Mouse (Mus musculus): ENCODE data around the gene Wdr45.
A peak's percentile ranks its signal among the peaks of the same experiment; 100 is the strongest.
"Not testable (repeated sequence)": the region's sequence is repeated elsewhere in the genome, so short reads cannot be mapped to it uniquely, and the experiment has no call there.

Gene Wdr45

DNA sequence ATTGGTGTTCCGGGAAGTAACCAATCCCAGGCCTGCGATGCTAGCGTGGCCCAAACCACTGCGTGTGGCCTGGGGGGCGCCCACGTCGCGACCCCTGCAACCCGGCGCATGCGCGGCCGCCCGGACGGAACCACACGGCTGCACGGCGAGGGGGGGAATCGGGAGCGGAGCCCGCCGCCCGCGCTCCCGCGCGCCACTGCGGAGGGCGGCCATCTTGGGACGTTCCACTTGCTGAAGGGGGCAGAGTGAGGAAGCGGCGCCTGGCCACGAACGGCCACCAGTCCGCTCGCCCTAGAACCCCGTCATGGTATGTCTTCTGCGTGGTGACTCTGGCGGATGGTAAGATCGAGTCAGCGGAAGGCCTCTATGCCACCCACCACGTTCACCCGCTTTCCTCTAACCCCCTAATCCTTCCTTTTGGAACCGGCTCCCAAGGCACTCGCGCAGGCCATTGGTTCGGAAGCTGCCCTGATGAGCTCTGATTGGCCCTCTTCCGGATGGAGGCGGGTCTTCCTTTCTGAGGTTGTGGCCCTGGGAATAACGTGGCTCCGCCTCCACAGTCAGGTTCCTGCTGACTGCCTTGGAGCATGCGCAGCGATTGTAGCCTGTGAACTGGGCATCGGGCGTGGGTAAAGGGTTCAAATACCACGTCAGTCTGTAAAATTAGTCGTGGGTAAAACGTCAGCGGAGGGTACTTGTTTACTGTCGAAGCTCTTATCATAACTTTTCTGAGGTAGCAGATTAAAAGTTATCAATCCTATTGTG is at the start of gene Wdr45:
TSS of gene Wdr45 (plus strand) at position 199 of the 765 bp plus-strand sequence.
- peak; percentile 91 for DNase-seq (ENCODE audit: low spot score)

DNA sequence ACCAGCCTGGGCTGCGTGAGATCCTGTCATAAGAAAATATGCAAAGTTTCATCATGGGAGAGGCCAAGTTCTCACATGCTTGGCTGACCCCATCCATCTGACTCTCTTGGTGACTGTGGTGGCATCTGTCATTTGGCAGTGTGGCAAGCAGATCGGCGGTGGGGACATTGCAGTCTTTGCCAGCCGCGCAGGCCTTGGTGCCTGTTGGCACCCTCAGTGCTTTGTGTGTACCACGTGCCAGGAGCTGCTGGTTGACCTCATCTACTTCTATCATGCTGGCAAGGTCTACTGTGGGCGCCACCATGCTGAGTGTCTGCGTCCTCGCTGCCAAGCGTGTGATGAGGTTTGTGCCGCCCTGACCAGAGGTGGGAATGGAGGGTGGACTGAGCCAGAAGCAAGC is 49.3 kb upstream of the Wdr45 start:
- DNase-seq (ENCODE audit: low spot score) = no peak

DNA sequence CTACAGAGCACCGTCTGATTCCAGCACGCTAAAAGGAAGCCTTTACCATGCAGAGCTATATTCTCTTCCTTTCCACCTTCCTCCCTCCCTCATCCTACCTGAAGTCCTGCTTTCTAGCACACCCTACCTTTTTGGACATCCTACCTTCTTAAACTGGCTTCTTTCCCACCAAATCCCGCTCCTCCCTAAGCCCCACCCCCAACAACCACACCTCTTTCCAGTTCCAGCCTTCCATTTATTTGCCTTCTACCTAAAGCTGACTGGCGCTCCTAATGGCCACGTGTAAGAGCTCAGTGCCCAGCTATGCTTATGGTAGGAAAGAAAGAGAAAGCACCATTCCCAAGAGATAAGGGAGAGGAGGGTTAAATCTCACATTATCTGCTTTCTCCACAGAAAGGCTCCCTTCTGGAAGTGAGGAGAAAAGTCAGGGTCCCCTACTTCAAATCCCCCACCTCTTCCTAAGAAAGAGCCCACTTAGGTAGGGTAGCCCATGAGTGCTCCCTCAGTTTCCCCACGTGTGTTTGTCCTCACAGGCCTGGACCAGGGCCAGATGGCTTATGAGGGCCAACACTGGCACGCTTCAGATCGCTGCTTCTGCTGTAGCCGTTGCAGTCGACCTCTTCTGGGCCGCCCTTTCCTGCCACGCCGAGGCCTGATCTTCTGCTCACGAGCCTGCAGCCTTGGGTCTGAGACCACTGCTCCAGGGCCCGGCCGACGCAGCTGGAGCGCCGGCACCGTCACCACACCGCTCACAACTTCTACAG is 48.2 kb upstream of the Wdr45 start:
- DNase-seq (ENCODE audit: low spot score) = no peak

DNA sequence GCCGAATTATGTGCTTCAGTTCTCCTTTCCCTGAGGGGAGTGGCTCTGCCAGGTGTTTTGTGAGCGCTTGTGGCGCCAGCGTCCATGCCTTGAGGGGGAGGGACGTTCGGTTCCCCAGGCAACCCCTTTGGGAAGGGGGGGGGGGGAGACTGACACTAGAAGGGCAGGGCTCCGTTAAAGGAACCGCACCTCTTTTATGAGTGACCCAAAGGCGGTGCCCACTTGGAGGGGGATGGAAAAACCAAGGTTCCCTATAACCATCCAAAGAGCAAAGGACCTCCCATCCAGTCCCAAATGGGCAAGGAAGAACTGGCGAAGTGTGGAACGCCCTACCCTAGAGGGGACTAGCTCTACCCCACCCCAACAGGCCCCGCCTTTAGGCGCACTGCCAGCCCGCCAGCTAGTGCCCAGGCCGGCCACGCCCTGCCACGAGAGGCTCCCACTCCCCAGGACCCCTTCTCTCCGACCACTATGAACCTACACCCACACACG is 43.7 kb upstream of the Wdr45 start:
- peak; percentile 37 for DNase-seq (ENCODE audit: low spot score)

DNA sequence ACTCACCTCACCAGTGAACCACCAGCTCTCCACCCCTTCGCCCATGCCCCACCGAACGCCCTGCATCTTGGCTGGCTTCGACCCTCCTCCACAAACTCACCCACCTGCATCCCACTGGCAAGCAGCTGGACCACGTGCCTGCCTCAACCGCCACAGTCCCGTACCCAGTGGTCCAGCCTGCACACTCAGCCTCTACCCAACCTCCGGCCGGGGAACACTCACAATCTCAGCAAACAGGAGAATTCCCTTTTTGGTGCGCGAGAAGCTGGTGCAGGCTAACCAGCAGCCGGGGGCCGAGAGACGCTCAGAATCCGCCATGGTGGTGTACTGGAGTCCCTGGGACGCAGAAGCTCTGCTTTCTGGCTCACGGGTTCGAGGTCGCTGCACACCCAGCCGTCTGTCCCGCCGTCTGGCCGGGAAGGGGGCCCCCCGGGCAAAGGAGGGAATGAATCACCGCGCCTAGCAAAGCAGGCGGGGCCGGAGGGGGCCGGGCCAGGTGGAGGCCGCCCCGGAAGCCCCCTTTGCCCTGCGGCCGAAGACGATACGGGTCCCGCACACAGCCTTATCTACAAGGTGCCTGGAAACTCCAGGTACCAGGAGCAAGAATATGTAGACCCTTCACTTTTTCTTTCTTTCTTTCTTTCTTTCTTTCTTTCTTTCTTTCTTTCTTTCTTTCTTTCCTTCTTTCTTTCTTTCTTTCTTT is 43.1 kb upstream of the Wdr45 start, which contains the start of gene Plp2:
TSS of gene Plp2 (minus strand) at position 470 of the 703 bp plus-strand sequence.
- no peak for DNase-seq (ENCODE audit: low spot score)

DNA sequence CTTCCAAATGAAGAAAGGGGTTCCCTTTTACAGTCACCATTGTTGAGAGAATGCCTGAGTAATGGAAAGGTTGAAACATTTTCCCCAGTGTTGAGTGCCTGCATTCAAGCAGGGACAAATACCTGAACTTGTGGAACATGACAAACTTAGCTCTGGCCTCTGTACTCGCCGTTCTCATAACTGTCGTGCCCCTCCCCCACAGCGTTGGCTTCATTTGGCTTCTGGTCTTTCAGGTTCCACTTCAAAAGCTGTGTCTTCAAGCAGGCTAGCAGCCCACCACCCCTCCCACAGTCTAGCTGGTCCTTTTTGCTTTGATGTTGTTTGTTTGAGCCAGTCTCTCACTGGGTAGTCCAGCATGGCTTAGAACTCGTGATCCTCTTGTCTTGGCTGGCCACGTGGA is 41.4 kb upstream of the Wdr45 start:
- DNase-seq (ENCODE audit: low spot score) = no peak

DNA sequence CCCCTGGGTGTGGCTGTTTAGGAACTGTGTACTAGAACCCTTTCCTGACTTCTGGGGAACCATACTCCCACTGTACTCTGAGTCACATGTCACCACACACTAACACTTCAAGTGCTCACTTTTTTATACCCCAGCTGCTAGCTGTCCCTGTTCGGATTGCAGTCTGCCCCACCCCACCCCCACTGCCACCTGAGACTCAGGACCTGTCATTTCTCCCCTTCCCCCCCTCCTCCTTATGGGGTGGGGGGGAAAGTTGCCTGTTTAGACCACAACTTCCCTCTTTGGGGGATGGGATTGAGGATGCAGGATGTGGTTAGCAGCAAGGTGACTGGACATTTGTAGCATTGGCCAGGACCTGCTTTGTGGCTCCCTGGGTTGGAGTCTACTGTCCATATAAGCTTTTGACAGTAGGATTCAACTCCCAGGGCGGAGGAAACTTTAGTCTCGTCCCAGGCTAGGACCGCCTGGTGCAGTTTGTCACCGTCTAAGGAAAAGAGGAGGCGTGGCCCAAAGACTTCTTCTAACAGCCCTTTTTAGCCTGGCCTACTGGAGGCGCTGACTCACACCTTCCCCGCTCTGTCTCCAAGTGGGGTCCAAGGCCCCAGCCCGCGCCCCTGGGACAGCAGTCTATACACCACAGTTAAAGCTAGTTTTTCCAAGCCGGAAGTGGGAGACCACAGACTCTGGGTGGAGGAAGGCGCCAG is 40.4 kb upstream of the Wdr45 start:
- DNase-seq (ENCODE audit: low spot score) = no peak

DNA sequence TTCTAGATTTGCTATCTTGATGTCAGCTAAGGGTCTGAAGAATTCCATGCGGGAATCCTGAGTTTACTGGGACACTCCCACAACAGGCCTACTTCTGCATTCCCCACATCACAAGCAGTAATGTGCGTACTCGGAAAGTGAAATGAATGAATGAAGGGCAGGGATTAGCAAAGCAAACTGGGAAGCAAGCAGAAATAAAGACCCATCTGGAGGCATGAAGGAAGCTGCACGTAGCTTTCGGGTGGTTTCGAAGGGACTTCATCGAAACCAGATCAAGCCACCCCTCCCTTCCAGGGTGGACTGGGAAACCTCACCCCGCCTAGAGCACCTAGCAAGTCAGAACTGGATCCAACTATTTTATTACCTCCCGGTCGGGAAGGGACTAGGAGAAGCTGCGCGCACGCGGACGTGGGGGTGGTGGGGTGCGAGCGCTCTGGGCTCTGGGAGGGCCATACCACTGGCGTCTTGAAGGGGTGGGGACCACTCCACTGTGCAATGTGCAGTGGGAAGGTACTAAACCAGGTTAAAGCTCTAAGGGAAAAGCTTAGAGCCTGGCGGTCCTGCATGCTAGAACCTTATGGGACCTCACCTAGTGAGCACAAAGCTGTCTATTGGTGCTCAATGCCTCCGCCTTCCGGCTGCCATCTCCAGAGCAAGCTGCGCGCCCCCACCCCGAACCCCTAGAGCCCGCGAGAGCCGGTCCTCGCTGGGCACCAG is 39.7 kb upstream of the Wdr45 start:
- no peak for DNase-seq (ENCODE audit: low spot score)

DNA sequence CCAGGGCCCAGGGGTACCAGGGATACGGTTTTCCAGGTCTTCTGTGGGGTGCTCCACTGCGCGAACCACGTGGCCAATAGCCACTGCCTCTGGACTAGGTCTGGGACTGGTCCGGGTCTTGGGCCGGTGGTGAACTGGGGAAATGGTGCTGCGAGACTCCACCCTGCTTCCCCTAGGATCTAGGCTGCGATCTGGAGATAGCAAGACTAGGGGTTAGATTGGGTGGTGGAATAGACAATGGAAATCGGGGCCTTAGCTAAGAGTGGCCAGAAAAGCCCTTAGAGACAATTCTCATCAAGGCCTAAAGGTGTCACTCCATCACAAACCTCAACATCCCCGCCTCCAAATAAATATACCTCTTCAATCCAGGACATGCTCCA is 39.1 kb upstream of the Wdr45 start:
- no peak for DNase-seq (ENCODE audit: low spot score)

DNA sequence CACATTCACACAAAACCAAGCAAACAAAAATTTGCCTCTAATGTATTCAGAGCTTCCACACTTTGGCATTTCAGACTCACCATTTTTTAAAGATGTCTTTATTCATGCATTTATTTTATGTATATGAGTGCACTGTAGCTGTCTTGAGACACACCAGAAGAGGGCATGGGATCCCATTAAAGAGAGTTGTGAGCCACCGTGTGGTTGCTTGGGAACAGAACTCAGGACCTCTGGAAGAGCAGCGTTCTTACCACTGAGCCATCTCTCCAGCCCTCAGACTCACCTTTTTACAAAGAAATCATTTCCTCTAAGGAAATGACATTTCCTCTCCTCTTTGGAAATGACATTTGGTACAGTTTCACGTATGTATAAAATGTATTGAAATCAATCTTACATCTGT is 35.1 kb upstream of the Wdr45 start:
- no peak for DNase-seq (ENCODE audit: low spot score)

DNA sequence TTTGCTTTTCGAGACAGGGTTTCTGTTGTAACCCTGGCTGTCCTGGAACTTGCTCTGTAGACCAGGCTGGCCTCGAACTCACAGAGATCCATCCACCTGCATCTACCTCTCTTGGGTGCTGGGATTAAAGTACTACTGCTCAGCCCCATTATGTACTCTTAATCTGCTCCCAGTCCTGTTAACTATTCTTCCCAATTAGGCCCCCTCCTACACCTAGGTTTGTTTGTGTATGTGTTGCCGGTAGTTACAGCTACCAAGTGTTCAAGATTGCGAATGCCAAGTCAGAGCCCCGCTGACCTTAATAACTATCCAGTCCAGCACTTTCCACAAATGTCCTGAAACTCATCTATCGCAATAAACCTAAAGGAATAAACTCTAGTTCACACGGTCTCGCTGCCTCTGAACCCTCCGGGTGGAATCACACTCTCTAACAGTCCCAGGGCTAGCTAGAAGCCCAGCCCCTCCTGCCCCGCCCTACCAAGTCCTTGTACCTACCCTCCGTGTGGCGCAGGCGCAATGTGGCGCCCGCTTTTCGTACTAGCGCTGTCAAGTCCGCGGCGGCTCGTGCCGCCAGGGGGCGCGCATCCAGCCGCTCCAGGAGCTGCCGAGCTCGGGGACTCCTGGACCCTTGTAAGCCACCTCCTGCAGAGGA is 34.6 kb upstream of the Wdr45 start:
- peak; percentile 81 for DNase-seq (ENCODE audit: low spot score)

DNA sequence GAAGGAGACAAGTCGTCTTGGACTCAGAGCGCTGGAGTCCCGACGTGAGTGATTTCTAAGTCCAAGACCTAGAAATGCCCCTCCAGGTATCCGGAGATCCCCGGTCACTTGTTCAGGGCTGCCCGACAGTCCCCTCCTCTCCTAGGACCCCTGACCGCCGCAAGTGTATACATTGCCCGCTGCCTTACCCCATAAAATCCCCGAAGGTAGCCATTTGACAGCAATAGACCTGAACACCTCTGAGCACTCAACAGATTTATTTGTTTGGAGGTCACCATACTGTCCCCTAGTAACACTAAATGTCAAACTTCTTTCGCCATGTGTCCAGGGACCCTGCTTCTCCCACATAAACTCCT is 34.1 kb upstream of the Wdr45 start:
- no peak for DNase-seq (ENCODE audit: low spot score)

DNA sequence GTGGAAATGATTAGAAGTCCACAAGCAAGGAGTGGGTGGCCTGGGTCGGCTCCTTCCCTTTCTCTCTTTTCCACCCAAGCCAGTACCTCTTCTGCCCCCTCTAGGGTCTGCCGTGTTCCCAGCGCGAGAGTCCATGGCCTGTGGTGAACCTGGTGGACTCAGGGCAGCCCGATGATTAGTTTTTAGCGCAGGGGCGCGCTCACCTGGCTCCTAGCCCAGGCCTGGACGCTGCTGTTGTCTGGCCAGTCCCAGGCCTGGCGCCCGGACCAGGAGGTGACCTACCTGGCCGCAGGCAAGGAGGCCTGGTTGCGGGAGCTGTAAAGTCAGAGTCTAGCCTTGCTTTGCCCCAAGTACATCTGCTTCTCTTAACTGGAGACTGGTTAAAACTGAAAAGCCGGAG is 33.3 kb upstream of the Wdr45 start, which contains the start of gene Magix:
TSS of gene Magix (minus strand) at position 388 of the 400 bp plus-strand sequence.
- DNase-seq (ENCODE audit: low spot score) = no peak

DNA sequence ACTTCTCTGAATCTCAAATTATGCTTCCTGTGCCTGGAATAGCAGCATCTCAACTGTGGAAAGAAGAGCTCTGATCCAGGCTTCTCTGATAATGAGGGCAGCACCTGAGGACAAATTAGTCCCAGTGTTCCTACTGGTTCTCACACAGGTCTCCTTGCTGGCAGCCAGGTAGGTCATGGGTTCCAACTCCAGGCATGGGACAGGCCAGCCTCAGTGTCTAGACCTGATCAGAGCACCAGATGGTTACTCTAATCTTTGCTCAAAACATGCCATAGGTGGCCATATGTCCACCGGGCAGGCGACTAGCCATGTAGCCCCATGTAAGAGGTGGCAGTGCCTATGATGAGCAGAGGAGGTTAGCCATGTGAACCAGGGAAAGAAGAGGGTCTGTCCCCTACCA is 25.8 kb upstream of the Wdr45 start:
- no peak for DNase-seq (ENCODE audit: low spot score)

DNA sequence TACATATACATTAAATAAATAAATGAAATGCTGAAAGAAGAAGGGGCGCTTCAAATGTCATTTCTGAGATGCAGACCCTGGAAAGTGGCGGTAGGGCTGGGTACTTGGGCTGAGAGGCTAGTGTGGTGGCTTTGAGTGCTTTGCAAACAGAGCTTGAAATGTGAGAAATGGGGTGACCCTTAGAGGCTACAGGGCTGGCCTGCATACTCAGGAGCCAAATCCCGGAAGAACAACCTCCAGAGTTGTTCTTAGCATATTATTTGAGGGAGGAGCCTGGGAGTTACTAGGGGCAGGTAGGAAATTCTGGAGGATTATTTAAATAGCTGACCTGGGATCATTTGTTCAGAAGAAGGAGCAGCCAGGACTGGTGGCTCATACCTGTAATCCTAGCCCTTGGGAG is 23.6 kb upstream of the Wdr45 start:
- DNase-seq (ENCODE audit: low spot score) = no peak

DNA sequence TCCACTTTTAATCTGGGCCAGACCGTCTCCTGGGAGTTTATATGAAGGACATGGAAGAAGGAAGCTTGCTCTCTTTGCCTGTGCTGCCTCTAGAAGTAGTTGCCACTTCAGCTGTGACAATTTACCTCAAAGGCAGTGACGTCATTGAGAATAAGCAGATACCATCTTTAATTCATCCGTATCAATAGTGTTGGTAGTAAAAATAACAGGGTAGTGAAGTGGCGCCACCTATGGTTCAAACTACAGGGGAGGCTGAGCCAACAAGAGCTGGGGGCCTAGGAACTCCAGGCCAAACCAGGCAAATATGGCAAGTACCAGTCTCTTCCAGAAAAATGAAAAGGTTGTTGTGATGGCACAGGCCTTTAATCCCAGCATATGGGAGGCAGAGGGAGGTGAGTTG is 21.3 kb upstream of the Wdr45 start:
- no peak for DNase-seq (ENCODE audit: low spot score)

DNA sequence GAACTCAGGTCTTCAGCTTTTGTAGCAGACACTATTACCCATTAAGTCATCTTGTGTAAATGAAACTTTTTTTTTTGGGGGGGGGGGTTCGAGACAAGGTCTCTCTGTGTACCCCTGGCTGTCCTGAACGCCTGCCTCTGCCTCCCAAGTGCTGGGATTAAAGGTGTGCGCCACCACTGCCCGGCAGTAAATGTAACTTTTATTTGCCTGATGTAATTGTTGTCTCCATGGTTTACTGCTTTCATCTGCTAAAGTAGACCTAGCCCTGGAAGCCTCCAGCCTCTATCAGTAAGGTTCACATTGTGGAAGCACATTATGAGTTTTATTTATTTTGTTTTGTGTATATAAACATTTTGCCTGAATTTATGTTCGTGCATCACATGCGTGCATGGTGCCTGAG is 17.6 kb upstream of the Wdr45 start:
- no peak for DNase-seq (ENCODE audit: low spot score)

DNA sequence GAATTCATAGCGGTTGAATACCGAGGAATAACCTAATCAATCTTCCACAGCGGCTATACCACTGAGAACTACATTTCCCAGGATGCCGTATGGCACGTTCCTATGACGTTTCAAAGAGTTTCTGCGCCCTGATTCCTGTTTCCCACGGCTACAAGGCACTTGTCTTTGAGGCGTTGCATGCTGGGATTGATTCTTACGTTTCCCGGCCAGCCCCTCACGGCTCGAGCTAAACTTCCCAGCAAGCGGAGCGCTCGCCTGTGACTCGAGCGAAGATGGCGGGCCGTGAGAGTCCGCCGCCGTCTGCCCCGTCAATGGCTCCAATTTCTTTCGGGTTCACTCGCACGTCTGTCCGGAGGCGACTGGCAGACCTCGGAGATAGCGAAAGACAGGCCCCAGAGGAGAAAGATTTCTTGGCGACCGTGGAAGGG is 17.2 kb upstream of the Wdr45 start, which contains the start of gene Gpkow:
TSS of gene Gpkow (plus strand) at position 178 of the 428 bp plus-strand sequence.
- peak; percentile 81 for DNase-seq (ENCODE audit: low spot score)

DNA sequence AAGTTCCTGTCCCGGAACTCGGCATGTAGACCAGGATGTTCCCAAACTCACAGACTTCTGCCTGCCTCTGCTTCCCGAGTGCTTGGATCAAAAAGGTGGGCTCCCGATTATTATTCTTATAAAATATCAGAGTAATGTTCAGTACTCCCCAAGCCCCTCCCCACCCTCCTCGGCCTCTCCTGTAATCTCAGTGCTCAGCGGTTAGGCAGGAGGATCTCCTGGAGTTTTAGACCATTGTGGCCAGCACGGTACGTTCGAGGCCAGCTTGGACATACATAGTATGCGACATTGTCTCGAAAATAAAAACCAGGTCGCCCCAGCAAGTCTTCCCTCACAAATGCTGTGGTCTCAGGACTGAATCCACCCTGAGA is 384 bp upstream of the Wdr45 start:
- DNase-seq (ENCODE audit: low spot score) = not testable (repeated sequence)

DNA sequence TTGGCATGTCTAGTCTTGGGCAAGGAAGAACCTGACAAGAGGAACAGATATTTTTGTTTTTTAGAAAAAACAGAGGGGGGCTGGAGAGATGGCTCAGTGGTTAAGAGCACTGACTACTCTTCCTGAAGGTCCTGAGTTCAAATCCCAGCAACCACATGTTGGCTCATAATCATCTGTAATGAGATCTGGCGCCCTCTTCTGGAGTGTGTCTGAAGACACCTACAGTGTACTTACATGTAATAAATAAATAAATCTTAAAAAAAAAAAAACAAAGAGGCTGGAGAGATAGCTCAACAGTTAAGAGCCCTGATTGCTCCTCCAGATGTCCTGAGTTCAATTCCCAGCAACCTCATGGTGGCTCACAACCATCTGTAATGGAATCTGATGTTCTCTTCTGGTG is 1.9 kb downstream of the Wdr45 start:
- not testable (repeated sequence) for DNase-seq (ENCODE audit: low spot score)
